Mouse (Mus musculus) myocyte (in vitro differentiated cells): ENCODE results near the gene Tomm40l.

Experiments
- MAX ChIP-seq: IDR thresholded peaks from one replicate; pipeline ENCODE4 v1.6.1; 2011; ENCODE audit warnings: low read depth, mild to moderate bottlenecking, control low read depth
- MYOD1 ChIP-seq, 3 experiments: IDR thresholded peaks; one replicate each; pipeline ENCODE4 v1.6.1; 2011; ENCODE audit warnings: control low read depth in 2 of 3, low read depth in 2 of 3, mild to moderate bottlenecking in 2 of 3, moderate library complexity in 1 of 3; ENCODE audit not compliant: insufficient read length in 2 of 3, control insufficient read depth in 1 of 3
- POLR2A ChIP-seq: IDR thresholded peaks from one replicate; pipeline ENCODE4 v1.6.1; 2011; ENCODE audit warnings: low read depth, mild to moderate bottlenecking, control low read depth, moderate library complexity; ENCODE audit not compliant: insufficient read length
- POLR2AphosphoS2 ChIP-seq: IDR thresholded peaks from one replicate; pipeline ENCODE4 v1.6.1; 2011; ENCODE audit warnings: low read depth, control low read depth; ENCODE audit not compliant: insufficient read length
- TCF12 ChIP-seq: IDR thresholded peaks from one replicate; pipeline ENCODE4 v1.6.1; 2011; ENCODE audit warnings: mild to moderate bottlenecking, control low read depth; ENCODE audit not compliant: poor library complexity, insufficient read depth, severe bottlenecking

DNA sequence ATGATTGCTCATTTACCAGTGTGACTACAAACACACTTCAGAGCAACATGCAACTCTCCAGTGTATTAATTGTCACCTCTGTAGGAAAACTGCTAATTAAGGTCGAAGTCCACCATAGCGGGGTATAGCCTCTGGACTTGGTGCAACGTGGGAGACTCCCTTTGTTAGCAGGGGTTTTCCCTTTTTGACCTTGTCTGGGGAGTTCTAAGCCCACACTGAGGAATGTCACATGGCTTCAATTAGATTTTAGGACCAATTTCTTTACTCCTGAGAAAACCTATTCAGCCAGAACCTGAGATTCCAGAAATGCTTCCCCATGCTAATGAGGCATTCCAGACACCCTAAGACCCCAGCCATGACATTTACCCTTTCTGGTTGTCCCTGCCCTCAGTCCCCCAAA, 7.9 kb upstream of the Tomm40l start:
- TF ChIP-seq MYOD1 (IDR thresholded peaks at IDR 0.05; ENCODE audit: control insufficient read depth in 1 of 3, insufficient read length in 2 of 3, low read depth in 2 of 3), result no peak
- no peak for TF ChIP-seq POLR2AphosphoS2
- TF ChIP-seq POLR2A, result no peak
- no peak for TF ChIP-seq MAX
- TF ChIP-seq TCF12, result no peak
